Mouse (Mus musculus) midbrain, embryonic 16.5 days (tissue): ENCODE data around the gene Nsg2. TPM values are rescaled to one million over a fixed set of nuclear protein-coding genes. Genes with fewer than 3 reads are reported as not detected.

Experiments
- ATAC-seq: fragments of 200-750 bp; cut with Nextera tagmentation; 2 replicates; pipeline ENCODE4 v1.8.0; 2017; ENCODE audit warnings: moderate TSS enrichment
- H3K27ac ChIP-seq: fragments of 300-500 bp; sonication (generic); 2 replicates; pipeline ENCODE4 v1.5.1; 2014; ENCODE audit warnings: mild to moderate bottlenecking, low read length, mixed read lengths
- H3K27me3 ChIP-seq: fragments of 300-500 bp; sonication (generic); 2 replicates; pipeline ENCODE4 v1.6.1; 2014; ENCODE audit warnings: low read depth, low read length, mixed read lengths; ENCODE audit not compliant: control insufficient read depth, insufficient read depth
- H3K36me3 ChIP-seq: fragments of 300-500 bp; sonication (generic); 2 replicates; pipeline ENCODE4 v1.6.1; 2014; ENCODE audit warnings: mild to moderate bottlenecking, low read length, moderate library complexity, mixed read lengths; ENCODE audit not compliant: control insufficient read depth, insufficient read depth
- H3K4me1 ChIP-seq: fragments of 300-500 bp; sonication (generic); 2 replicates; pipeline ENCODE4 v1.6.1; 2014; ENCODE audit warnings: mild to moderate bottlenecking, low read length, mixed read lengths; ENCODE audit not compliant: control insufficient read depth, insufficient read depth
- H3K4me2 ChIP-seq: fragments of 300-500 bp; sonication (generic); 2 replicates; pipeline ENCODE4 v1.6.1; 2014; ENCODE audit warnings: mild to moderate bottlenecking, low read length, mixed read lengths
- H3K4me3 ChIP-seq: fragments of 300-500 bp; sonication (generic); 2 replicates; pipeline ENCODE4 v1.5.1; 2014; ENCODE audit warnings: low read depth, mild to moderate bottlenecking, low read length, moderate library complexity, mixed read lengths
- H3K9ac ChIP-seq: fragments of 300-500 bp; sonication (generic); 2 replicates; pipeline ENCODE4 v1.6.1; 2014; ENCODE audit warnings: low read depth, low read length, mixed read lengths
- H3K9me3 ChIP-seq: fragments of 300-500 bp; sonication (generic); replicated peaks from 2 replicates; pipeline ENCODE4 v1.6.1; 2014; ENCODE audit warnings: mild to moderate bottlenecking, low read length, mixed read lengths; ENCODE audit not compliant: control insufficient read depth, poor library complexity, severe bottlenecking
- WGBS: fragments of 180-500 bp; shearing (Covaris S2); extraction: QIAGEN DNeasy Blood & Tissue Kit; methylation state at CpG from one replicate; pipeline ENCODE4 v1.1.7; 2014; 5-methylcytosine and 5-hydroxymethylcytosine counted together
- polyA plus RNA-seq: library from polyadenylated mRNA; unstranded; fragments of >200 nt; fragmentation: Nextera tagmentation; extraction: Ambion mirVana; gene quantifications from 2 replicates; pipeline ENCODE4 v1.2.1, GENCODE M21; 2015

Gene Nsg2
- polyA plus RNA-seq, 1 experiment from 2014 or later: 757 TPM

- Histone ChIP-seq H3K36me3 (peaks cover 10% of the 10 kb centered on the region; the same call in 1 of the 2 replicates), H3K27ac (peak overlapping the region; percentile 73), H3K4me3 (no peak overlapping the region), H3K4me2 (no peak overlapping the region), H3K27me3 (no peaks in the 10 kb centered on the region), H3K9ac (peak overlapping the region; percentile 40; the same call in 1 of the 2 replicates), H3K9me3 (no peaks in the 10 kb centered on the region), H3K4me1 (peaks cover 25% of the 10 kb centered on the region)
- ATAC-seq: no peak
- WGBS: 35% methylated on average over 13 of the region's 13 CpGs
These were observed 57.6 kb downstream of the Nsg2 start for GRCm38 (mm10) chr11:32057861-32058260.

DNA sequence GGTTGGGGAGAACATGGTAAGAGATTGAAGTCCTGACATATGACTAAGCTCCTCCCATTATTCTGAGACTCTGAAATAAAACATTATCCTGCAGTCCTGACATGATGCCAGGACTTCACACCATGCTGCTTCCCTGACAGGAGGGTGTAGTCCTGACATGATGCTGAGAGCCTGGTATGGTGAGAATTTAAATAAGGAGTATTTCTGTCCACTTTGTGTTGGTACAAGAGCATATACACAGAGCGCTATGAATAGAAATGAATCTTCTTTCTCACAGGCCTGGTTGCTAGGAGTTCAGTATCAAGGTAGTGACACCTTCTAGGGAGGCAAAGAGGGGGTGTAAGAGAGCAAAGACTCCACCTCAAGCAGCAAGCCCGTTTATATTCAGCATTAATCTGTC lies 60.8 kb downstream of the Nsg2 start:
- Histone ChIP-seq H3K27ac (peak overlapping the region; percentile 62), H3K4me3 (no peak overlapping the region), H3K36me3 (peaks cover 10% of the 10 kb centered on the region; the same call in 1 of the 2 replicates), H3K9ac (no peak overlapping the region), H3K4me2 (no peak overlapping the region), H3K27me3 (no peaks in the 10 kb centered on the region), H3K4me1 (peaks cover 45% of the 10 kb centered on the region), H3K9me3 (no peaks in the 10 kb centered on the region)
- 58% methylated on average over 2 of the region's 2 CpGs for WGBS
- ATAC-seq: no peak

GRCm38 (mm10) chr11:32061874-32062273 lies 61.6 kb downstream of the Nsg2 start:
- ATAC-seq: no peak
- WGBS: 87% methylated on average over 10 of the region's 10 CpGs
- Histone ChIP-seq H3K4me1 (peaks cover 45% of the 10 kb centered on the region), H3K36me3 (peaks cover 8% of the 10 kb centered on the region; the same call in 1 of the 2 replicates), H3K27ac (peak overlapping the region; percentile 62), H3K4me3 (no peak overlapping the region), H3K27me3 (no peaks in the 10 kb centered on the region), H3K9me3 (no peaks in the 10 kb centered on the region), H3K4me2 (no peak overlapping the region), H3K9ac (no peak overlapping the region)

GRCm38 (mm10) chr11:32063775-32064510 lies 63.7 kb downstream of the Nsg2 start:
- Histone ChIP-seq H3K4me1 (peaks cover 40% of the 10 kb centered on the region), H3K36me3 (peaks cover 6% of the 10 kb centered on the region; the same call in 1 of the 2 replicates), H3K9me3 (no peaks in the 10 kb centered on the region), H3K4me2 (peak overlapping the region; percentile 23; the same call in 1 of the 2 replicates), H3K9ac (peak overlapping the region; percentile 52), H3K27ac (peak overlapping the region; percentile 96), H3K27me3 (no peaks in the 10 kb centered on the region), H3K4me3 (no peak overlapping the region)
- 4% methylated on average over 10 of the region's 10 CpGs for WGBS
- peak; percentile 72 for ATAC-seq

- whole genome bisulfite sequencing: 2% methylated on average over 5 of the region's 5 CpGs
- H3K9me3 ChIP-seq: no peaks in the 10 kb centered on the region
- H3K4me3 ChIP-seq: no peak overlapping the region
- peak; percentile 22; the same call in 1 of the 2 replicates for ATAC-seq
- peak overlapping the region; percentile 17; the same call in 1 of the 2 replicates for H3K4me2 ChIP-seq
- H3K27me3 ChIP-seq: no peaks in the 10 kb centered on the region
- peak overlapping the region; percentile 44; the same call in 1 of the 2 replicates for H3K9ac ChIP-seq
- H3K36me3 ChIP-seq: peaks cover 3% of the 10 kb centered on the region; the same call in 1 of the 2 replicates
- peak overlapping the region; percentile 96 for H3K27ac ChIP-seq
- peaks cover 40% of the 10 kb centered on the region for H3K4me1 ChIP-seq
These were observed 64.2 kb downstream of the Nsg2 start for GRCm38 (mm10) chr11:32064511-32064862.

DNA sequence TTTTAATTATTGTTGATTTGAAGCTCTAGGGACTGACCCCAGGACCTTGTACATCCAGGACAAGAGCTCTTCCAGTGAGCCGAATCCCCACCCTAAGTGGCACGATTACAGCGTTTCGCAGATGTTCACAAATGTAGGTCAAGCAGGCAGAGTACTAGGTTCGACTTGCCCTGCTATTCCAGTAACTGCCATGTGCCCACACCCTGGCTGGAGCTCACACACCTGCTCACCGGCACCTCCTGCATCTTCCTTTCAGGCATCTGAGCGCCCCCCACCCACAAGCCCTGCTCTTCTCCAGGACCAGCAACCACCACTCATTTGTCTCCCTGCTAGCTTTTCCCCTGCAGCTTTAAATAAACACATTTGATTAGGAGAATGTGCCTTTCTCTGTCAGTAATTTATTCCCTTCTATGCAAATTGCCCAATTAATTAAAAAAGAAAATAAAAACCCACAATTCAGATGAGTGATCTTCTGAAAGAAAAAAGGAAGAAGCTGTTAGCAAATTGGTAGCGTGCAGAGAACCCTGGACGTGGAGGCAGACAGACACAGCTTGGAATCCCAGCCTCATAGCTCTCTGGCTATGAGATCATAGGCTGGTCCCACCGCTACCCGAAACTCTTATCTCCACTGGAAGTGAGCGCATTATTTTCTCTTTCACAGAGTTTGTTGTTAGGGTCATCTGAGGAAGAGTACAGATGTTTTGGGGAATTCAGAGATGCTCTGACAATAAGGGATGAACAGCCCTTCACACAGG lies 68.7 kb downstream of the Nsg2 start:
- Histone ChIP-seq H3K36me3 (no peaks in the 10 kb centered on the region), H3K27ac (peak overlapping the region; percentile 47), H3K4me2 (no peak overlapping the region), H3K9ac (no peak overlapping the region), H3K9me3 (no peaks in the 10 kb centered on the region), H3K27me3 (no peaks in the 10 kb centered on the region), H3K4me3 (no peak overlapping the region), H3K4me1 (peaks cover 15% of the 10 kb centered on the region)
- WGBS: 59% methylated on average over 12 of the region's 12 CpGs
- ATAC-seq: no peak

DNA sequence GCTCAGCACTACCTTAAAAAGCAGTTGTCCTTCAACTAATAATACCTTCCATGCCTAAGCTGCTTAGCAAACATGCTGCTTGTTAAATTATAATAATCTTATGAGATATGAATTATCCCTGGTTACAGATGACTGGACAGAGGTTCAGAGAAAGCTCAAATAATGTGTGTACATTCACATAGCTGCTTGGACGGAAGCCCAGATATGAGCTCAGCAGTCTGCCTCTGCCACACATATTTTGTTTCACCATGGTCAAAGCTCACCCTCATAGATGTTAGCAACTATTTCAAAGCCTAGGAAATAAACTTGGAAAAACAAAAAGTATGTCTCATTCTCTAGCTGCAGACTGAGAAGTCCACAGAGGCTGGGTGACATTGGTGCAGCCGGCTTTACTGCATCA lies 74.9 kb downstream of the Nsg2 start:
- H3K36me3 ChIP-seq: no peaks in the 10 kb centered on the region
- no peak for ATAC-seq
- H3K27ac ChIP-seq: peak overlapping the region; percentile 28; the same call in 1 of the 2 replicates
- no peak overlapping the region for H3K4me2 ChIP-seq
- no peaks in the 10 kb centered on the region for H3K27me3 ChIP-seq
- H3K4me3 ChIP-seq: no peak overlapping the region
- H3K9me3 ChIP-seq: no peaks in the 10 kb centered on the region
- no peak overlapping the region for H3K9ac ChIP-seq
- H3K4me1 ChIP-seq: no peaks in the 10 kb centered on the region
- WGBS: 72% methylated on average over 2 of the region's 2 CpGs

DNA sequence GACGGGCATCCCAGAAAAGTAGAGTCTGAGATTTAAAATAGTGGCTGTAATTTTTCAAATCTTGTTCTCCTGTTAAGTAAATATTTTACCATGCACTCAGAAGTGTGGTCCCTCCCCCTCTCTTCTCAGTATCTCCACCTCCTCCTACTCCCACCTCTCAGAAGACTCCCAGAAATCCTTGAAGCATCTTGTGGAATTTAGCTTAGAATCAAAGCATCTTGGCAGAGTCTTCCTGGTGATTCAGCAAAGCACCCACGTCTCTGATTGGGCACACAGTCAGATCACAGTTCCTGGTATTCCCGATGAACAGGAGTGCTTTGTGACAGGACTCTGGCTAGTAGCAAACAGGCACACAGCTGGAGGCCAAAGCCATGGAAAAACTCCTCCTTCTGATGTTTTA lies 83.2 kb downstream of the Nsg2 start:
- no peak overlapping the region for H3K4me2 ChIP-seq
- ATAC-seq: no peak
- H3K27me3 ChIP-seq: no peaks in the 10 kb centered on the region
- H3K4me3 ChIP-seq: no peak overlapping the region
- no peak overlapping the region for H3K27ac ChIP-seq
- peaks cover 25% of the 10 kb centered on the region for H3K4me1 ChIP-seq
- WGBS: 57% methylated on average over 3 of the region's 3 CpGs
- no peak overlapping the region for H3K9ac ChIP-seq
- H3K36me3 ChIP-seq: no peaks in the 10 kb centered on the region
- no peaks in the 10 kb centered on the region for H3K9me3 ChIP-seq

DNA sequence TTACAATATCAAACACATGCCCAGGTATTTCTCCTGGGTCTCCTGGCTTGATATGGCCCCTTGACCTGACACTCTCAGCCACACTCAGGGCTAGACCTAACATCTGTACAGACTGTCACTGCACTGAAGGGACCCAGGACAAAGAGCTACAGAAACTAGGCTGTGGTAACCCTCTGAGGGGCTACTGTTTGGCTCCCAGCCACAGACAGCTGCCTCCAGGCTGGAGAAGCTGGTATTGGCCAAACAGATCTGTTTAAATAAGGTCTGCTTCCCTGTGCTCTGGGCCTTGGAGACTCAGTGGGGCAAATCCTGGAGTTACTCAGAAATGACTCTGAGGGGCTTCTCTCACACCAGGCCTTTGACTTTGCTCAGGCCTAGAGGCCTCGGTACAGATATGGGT lies 86.3 kb downstream of the Nsg2 start:
- Histone ChIP-seq H3K4me2 (no peak overlapping the region), H3K4me1 (peaks cover 29% of the 10 kb centered on the region), H3K27ac (peak overlapping the region; percentile 95), H3K27me3 (no peaks in the 10 kb centered on the region), H3K4me3 (no peak overlapping the region), H3K9me3 (no peaks in the 10 kb centered on the region), H3K36me3 (no peaks in the 10 kb centered on the region), H3K9ac (peak overlapping the region; percentile 23; the same call in 1 of the 2 replicates)
- ATAC-seq: 0 out of 2 replicates have a peak, but pooled peaks have one; percentile 5
- WGBS: 64% methylated on average over 1 of the region's 1 CpGs
